Mouse (Mus musculus) urinary bladder, postnatal 14 days (tissue): ENCODE results near the gene Lrrc29.
A peak's percentile ranks its signal among the peaks of the same experiment; 100 is the strongest.

Source experiments
- DNase-seq: peaks from one replicate; pipeline ENCODE4 v3.0.0; 2021; ENCODE audit warnings: low spot score

Lrrc29 gene

DNA sequence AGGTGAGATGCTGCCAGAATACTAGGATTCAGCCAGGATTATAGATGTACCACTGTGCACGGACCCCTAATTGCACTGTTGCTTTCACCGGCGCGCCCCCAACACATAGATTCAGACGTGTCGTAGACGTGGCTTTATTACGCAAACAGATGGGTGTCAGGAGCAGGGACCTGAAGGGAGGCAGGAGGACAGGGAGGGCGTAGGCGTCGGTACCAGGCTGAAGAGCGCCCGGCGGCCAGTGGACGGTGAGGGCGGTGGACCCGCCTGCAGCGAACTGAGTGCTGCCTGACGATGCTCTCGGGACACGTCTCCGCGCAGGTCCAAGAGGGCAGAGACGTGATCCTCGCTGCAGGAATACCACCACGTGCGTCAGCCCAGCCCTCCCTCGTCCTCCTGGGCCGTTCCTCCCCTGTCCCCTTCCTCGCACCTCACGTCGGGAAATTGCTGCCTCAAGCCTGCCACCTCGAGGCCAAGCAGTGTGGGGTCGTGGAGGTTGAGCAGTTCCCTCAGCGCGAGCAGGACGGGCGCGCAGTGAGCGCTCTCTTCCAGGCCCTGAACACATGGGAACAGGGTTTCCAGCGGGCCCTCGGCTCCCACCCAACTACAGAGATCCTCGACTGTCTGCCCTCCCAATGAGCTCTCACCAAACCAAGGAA is 36.1 kb downstream of the Lrrc29 start, which contains the start of gene 4931428F04Rik:
TSS of gene 4931428F04Rik (minus strand) at position 60 of the 656 bp plus-strand sequence.
- peak; percentile 41 for DNase-seq

DNA sequence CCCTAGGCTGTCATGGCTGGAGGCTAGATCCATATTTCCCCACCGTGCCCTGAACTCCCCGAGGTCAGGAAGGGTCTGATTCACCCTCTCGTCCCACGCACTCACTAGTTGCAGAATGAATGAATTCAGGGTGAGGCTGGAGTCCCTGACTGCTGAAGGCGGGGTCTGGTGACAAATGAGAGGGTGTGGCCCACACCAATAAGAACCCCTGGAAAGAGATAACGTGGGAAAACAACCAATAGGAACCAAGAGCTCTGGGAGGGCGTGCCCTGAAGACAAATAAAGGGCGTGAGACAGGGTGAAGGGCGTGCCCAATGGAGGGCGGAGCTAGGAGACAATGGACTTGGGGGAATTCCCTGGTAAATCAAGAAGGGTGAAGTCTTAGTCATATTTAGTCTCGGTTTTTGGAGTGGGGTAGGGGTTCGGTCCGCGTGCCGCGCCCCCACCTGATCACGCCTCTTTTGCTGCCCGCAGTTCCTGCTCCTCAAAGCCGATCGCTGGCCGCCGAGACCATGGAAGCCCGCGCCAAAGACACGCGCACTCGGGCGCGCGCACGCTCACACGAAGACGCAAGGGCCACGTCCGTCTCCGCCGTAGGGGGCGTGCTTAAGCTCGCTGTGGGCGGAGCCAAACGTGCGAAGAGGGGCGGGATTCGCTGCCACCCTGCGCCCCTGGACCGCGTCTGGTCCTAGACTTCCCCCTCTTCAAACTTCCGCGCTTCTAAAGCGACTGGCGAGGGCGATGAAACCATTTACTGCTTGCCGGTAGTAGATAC is 36.9 kb downstream of the Lrrc29 start:
- peak; percentile 93 for DNase-seq

DNA sequence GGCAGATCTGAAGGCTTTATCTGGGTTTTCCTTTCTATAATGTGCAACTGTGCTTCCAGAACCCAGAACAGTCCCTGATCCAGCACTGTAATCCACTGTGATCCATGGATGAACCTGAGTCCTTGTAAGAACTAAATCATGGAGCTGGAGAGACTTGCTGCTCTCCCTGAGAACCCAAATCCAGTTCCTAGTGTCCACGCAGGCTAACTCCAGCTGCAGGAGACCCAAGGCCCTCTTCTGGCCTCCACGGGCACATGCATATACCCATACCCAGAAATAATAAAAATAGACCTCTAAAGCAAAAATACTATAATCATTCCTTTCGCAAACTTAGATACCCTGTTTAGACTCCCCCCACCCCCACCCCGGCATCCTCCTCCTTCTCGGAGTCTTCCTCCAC is 37.8 kb downstream of the Lrrc29 start:
- DNase-seq, result no peak

DNA sequence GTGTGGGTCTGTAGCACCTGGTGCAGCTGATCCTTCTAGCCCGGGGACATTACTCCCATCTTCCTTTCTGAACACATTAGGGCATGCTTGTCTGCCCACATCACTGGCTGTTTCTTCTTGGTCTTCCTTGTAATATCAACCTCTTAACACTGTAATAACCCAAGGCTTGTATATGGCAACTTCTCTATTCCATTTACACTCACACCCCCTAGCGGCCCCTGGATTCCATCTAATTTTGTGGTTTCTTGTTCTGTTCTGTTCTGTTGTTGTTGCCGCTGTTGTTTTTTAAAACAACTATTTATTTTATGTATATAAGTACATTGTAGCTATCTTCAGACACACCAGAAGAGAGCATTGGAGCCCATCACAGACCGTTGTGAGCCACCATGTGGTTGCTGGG is 39.2 kb downstream of the Lrrc29 start:
- no peak for DNase-seq

DNA sequence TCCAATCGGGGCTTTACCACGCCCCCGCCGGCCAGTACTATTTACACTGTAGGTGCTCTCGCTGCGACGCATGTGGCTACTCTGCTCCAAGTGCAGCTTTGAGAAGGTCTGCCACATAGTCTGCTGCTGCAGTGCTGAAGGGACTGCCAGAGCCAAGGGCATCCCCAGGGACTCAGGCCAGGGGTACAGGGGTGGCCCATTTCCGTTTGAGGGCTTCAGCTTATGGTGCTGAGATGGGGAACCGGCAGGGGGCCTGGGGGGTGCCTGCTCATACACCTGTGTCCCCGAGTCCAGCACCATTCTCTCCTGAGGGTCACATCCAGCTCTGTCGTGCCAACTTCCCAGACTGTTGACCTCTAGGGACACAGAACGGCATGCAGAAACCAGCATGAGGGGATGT is 40.6 kb downstream of the Lrrc29 start:
- DNase-seq, result no peak

DNA sequence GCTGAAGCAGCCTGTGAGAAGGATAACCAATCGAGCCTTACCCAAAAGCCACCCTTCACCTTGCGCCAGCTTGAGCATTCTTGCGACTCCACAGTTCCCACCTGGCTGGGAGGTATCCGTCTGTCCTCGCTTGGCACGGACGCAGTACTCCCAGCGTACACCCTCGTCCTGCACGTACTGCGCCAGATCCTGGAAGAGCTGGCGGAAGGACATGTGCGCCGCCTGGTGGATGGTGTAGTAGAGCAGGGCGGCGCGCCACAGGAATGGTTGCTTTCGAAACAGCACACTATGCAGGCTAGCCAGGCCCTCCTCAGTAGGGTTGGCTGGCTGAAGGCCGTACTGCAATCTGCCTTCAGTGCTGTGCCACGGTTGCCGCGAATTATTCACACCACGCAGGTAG is 43.0 kb downstream of the Lrrc29 start:
- peak; percentile 58 for DNase-seq

DNA sequence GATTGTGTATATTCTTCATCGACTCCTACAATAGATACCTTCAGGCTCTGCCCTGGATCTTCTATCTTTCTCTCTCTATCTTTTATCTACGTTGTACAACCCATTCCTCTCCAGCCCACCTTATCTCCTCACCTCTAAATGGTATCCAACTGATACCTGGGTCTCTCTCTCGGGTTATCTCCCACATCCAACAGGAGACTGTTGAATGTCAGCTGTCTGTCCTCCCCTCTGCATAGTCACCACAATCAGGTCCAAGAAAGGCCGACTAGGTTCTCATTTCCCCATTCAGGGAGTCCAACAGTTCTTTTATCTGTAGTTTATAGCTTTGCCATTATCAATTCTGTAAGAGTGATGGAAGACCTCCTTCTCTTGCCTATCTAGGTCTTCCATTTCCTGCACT is 43.8 kb downstream of the Lrrc29 start:
- no peak for DNase-seq

DNA sequence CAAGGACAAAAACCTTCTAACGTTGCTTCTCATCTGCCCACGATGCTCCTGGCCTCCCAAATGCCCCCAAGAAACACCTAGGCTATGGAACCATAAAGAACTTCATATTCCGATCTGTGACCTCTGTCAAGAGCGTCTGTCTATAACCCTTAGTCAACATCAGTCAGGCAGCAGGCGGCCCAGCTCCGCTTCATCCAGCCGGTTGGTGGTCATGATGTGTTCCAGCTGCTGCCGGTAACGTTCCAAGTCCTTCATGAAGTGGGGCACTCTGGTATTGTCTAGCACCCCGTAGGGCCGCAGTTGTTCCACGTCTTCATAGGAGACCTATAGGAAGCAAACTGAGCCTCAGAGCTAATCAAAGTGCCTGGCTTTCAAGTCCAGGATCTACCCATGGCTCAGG is 44.3 kb downstream of the Lrrc29 start:
- DNase-seq, result no peak

DNA sequence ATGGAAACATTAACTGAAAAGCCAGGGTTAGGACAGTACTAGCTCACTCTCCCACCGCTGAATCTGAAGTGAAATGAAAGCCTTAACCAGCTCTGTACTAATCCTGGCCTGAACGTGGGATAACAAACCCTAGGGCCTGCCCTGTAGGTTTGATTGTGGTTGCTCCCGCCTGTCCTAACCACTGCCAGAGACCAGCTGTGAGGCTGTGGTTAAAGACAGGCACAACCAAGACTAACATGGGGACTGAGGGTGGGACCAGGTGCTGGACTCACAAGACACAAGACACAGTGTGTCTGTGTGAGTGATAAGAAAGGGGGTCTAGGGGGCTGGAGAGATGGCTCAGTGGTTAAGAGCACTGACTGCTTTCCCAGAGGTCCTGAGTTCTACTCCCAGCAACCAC is 45.5 kb downstream of the Lrrc29 start:
- DNase-seq, result no peak

DNA sequence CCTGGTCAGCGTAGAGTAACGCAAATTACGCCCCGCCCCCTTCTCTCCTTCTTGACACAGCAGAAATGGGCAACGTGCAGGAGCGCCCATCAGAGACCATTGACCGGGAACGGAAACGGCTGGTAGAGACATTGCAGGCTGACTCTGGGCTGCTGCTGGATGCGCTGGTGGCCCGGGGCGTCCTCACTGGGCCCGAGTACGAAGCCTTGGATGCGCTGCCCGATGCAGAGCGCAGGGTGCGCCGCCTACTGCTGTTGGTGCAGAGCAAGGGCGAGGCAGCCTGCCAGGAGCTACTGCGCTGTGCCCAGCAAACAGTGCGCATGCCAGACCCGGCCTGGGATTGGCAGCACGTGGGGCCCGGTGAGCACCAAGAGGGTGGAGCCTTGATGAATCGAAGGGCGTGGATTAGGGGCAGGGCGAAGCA is 47.2 kb downstream of the Lrrc29 start:
- DNase-seq, result peak; percentile 81

DNA sequence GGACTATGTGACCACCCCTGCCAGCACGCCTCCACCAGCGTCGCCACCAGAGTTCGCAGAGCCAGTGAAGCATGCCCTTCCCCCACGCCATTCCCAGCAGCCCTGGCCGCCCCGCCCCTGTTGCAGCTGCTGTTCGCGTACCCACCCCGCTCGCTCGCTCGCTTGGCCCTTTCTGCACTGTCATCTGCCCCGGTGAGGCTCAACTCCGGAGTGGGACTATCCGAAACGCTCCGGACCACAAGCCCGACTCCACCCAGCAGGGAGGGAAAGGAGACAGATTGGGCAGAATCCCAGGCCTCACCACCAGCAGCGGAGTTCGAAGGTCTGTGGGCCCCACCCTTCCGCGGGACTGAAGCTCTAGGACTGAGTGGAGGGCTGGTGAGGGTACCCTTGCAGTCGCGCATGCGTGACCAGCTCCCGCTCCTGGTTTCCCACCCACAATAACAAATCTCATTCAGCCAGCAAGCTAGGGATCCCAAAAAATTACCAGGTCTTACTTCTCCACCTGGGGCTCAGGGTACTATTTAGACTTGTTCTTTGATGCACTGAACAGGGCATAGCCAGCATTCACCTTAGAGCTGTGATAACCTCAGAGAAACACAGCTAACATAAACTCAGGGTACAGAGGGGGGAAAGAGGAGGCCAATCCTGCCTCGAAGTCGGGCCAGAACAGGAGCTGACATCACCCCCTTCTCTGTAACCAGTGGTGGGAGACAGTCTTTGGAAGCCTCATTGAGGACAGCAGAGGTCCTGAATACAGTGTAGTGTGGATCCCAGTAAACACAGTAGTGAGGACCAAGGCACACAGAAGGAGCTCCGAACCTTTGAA is 49.6 kb downstream of the Lrrc29 start:
- DNase-seq, result peak; percentile 58

DNA sequence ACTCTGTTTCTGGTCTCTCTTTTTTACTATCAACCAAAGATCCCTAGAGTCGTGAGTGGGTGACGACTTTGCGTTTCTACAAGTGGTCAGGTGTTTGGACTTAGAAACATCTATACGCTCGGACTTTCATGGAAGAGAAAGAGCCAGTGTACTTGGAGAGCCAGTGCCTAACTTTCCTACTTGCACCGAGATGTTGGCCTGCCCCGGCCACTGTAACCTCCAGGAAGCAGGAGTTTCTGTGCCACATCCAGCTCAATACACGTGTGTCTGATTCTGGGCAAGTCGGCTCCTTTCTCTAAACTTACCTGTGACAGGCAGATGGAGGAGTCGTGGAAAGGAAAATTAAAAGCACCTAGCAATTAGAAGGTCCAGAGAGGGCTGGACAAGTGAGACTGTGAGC is 50.2 kb downstream of the Lrrc29 start, which contains the start of gene Nol3:
TSS of gene Nol3 (plus strand) at position 301 of the 400 bp plus-strand sequence.
- no peak for DNase-seq

DNA sequence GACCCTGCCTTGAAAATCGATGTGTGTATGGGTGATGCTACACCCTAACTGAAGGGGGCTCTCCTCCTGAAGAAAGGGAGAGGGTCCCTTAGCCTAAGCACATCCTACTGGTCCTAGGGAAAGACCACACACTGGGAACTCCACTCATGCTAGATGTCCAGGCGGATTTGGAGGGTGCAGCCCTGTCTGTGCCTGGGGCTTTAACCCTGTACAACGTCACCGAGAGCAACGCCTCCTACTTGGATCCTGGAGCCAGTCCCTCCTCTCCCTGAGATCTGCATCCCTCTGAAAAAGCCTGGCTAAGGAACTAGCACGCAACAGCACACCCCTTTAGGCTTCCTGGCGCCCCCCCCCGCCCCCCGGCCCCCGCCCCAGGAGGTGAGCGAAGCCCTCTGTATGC is 50.7 kb downstream of the Lrrc29 start:
- DNase-seq, result no peak

DNA sequence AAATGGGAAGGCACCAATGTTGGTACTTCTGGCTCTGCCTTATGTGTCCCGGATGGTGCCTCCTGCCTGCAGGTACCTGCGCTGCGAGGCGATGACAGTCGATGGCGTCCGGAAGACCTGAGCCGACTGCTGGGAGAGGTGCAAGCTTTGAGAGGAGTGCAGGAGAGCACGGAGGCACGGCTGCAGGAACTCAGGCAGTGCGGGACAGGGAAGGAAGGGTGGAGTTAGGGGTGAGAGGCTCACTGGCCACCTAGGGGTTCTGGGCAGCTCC is 55.2 kb downstream of the Lrrc29 start:
- no peak for DNase-seq

DNA sequence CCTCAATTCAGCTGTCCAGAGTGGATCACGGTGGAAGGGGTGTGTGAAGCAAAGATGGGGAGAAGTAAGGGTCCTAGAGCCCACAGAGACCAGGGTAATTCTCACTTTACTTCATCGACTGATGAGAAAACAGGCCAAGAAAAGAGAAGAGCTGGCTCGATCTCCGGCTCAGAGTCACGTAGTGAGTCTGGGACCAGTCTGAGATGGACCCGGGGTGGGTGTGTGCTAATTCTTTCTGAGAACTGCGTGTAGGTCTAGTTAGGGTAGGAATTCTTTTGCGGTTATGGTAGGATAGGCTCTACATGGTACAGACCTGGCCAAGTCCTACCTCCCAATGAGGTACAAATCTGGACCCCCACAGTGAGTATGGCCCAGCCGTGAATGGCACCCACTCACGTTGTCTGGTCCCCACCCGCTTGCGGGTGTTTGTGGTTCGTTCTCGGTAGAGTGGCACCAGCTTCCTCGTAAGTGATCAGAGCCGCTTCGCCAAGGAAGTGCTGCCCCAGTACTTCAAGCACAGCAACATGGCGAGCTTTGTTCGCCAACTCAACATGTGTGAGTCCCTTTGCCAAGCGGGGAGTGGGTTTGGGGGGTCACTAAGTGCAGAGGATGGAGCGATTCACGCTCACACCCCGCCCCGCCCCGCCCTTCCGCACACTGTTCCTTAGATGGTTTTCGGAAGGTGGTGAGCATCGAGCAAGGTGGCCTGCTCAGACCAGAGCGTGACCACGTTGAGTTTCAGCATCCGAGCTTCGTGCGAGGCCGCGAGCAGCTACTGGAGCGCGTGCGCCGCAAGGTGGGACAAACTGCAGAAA is 55.8 kb downstream of the Lrrc29 start:
- DNase-seq, result no peak

DNA sequence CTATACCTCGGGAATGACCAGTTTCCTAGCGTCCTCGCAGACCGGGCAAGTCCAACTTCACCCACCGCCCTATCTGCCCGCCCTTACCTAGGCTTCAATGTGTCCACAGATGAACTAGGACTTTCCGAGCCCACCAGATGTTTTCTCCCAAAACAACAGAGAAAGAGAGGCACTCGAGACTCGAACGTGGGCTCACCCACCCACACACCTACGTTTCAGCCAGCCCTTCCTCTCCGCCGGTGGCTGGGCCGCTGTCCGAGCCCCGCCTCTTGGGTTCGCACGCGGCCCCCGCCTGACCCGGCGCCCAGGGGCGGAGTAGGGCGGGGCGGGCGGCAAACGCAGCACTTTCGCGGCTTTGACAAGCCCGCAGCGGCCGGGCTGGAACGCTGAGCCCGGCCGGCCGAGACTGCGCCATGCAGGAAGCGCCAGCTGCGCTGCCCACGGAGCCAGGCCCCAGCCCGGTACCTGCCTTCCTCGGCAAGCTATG is 56.6 kb downstream of the Lrrc29 start, which contains the start of gene Hsf4:
TSS of gene Hsf4 (plus strand) at position 341 of the 487 bp plus-strand sequence.
- DNase-seq, result peak; percentile 76

DNA sequence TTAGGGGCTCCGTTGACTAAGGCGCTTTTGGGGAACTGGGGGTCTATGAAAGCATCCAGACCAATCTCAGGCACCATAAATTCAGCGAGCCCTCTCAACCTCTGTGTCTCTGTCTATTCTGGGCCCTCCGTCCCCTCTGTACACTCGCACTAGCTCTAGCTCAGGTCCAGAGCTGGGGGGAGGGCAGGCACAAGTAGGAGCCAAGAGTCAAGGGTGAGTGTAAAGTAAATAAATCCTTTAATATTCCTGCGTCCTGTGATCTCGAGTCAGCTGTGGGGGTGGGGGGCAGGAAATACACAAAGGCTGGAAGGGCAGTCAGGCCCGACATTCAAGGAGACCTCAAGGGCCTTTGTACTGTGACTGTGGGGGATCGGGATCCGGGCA is 57.0 kb downstream of the Lrrc29 start:
- no peak for DNase-seq

DNA sequence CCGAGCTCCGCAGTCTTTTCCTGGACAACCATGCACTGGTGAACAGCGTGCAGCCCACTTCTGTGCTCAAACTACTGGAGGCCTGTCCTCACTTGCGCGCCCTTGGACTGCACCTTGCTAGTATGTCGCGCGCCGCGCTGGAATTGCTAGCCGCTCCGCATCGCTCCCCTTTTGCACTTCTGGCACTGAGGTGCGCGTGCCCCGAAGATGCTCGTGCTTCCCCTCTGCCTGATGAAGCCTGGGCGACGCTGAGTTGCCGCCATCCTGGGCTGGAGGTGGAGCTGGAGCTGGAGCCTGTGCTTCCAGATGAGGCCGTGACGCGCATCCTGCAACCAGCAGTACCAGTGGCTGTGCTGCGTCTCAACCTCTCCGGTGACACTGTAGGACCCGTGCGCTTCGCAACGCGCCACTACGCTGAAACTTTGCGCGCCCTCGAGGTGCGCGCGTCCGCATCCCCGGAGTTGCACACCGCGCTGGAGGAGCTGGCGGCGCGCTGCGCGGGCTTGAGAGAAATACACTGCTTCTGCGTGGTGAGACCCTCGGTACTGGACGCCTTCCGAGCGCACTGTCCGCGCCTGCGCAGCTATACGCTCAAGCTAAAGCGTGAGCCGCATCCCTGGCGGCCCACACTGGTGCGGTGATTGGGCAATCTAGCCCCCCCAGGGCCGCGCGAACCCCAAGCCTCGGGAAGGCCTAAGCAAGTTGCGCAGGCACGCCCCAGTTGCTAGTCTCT is 57.6 kb downstream of the Lrrc29 start:
- no peak for DNase-seq

DNA sequence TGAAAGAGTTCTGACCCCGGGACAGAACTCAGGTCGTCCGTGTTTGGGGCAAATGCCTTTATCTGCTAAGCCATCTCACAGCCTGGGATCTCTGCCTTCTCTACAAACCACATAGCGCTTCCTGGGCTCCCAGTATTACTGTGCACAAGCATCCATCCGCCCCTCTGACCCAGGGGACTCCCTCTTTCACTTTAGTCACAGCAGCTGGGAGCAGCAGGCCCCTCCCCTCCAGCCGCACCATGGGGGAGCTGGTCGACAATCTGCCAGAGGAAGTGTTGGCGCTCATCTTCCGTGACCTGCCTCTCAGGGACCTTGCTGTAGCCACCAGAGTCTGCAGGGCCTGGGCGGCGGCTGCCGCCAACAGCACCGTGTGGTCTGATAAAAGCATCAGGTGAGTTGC is 59.3 kb downstream of the Lrrc29 start:
- DNase-seq, result no peak

DNA sequence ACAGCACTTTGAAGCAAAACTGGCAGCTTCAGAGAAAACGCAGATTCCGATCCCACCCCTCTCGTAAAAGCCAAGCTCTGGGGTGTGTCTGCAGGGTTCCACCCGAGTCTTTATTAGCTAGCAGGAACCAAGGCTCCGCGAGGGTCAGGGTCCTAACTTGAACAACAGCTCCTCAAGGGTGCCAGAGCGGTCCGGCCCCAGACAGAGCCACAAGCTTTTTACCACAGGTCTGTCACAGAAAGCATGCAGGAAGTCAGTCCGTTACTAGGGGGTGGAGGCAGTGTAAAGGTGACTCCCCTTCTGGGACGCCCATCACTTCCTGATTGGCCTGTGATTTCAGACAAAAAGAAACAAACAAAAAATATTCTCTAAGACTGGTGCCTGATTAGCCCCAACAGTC is 61.0 kb downstream of the Lrrc29 start:
- DNase-seq, result no peak
